Mouse (Mus musculus) stomach, postnatal 0 days (tissue): ENCODE measurements at regions not wholly inside any gene's neighbourhood (a gene's known extent, or its start where the extent isn't known, plus 50 kb on each side); places are given as distances from the start of the nearest gene placed in this dataset.

Experiments
- CTCF ChIP-seq: IDR thresholded peaks from 2 replicates; pipeline ENCODE4 v1.5.1; 2016; ENCODE audit warnings: antibody characterized with exemption, low read depth, mild to moderate bottlenecking, moderate library complexity
- EP300 ChIP-seq: optimal IDR thresholded peaks from 2 replicates; pipeline ENCODE3; 2016; ENCODE audit warnings: antibody characterized with exemption

DNA sequence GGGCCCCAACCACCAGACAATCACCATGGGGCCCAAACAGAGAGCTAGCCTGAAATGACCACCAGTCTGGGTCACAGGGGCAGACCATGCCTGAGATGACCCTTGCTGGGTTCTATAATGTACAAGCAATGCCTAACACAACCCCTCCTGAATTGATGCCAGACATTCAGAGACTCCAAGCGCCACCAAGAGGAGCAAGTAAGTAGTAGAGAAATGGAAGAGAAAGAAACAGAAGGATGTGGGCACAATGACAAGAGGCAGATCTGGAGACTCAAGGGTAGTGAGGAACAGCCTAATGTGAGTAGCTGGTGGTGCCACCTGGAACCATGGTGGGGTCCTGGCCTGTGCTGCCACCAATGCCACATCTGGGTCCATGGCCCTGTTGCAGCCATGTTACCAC, 566.6 kb upstream of the Adamts9 start:
- TF ChIP-seq EP300: no peak
- peak; percentile 51 for TF ChIP-seq CTCF
